Mouse (Mus musculus) liver, embryonic 14.5 days (tissue): ENCODE data around the gene Cldn10. TPM values are rescaled to one million over a fixed set of nuclear protein-coding genes. Genes with fewer than 3 reads are reported as not detected.

Source experiments
- ATAC-seq: fragments of 200-750 bp; cut with Nextera tagmentation; 2 replicates; pipeline ENCODE4 v1.8.0; 2017; ENCODE audit warnings: moderate number of reproducible peaks, mild to moderate bottlenecking, moderate library complexity; ENCODE audit not compliant: insufficient read depth
- DNase-seq, 3 experiments: peaks; one replicate each; pipeline ENCODE4 v3.0.0-alpha.2; 2012 to 2013; ENCODE audit warnings: low read depth in 3 of 3, low spot score in 3 of 3
- H3K27ac ChIP-seq: fragments of 300-500 bp; sonication (generic); 2 replicates; pipeline ENCODE4 v1.5.1; 2014; ENCODE audit warnings: moderate library complexity, mild to moderate bottlenecking, control low read depth, inconsistent platforms
- H3K27me3 ChIP-seq: fragments of 300-500 bp; sonication (generic); 2 replicates; pipeline ENCODE4 v1.6.1; 2014; ENCODE audit warnings: mild to moderate bottlenecking, low read length, moderate library complexity; ENCODE audit not compliant: control insufficient read depth, insufficient read depth
- H3K36me3 ChIP-seq: fragments of 300-500 bp; sonication (generic); replicated peaks from 2 replicates; pipeline ENCODE4 v1.6.1; 2014; ENCODE audit warnings: low read depth; ENCODE audit not compliant: control insufficient read depth, insufficient read depth
- H3K4me1 ChIP-seq, 2 experiments: fragments of 200-500 bp in 1 of 2; fragments of 300-500 bp in 1 of 2; sonication (generic) in 1 of 2; replicated peaks; 2 replicates each; pipeline ENCODE4 v1.6.1; 2012 to 2014; ENCODE audit warnings: antibody characterized with exemption in 1 of 2, inconsistent platforms in 1 of 2, low read length in 1 of 2; ENCODE audit not compliant: control insufficient read depth in 2 of 2, insufficient read depth in 2 of 2
- H3K4me2 ChIP-seq: fragments of 300-500 bp; sonication (generic); 2 replicates; pipeline ENCODE4 v1.6.1; 2014; ENCODE audit warnings: low read depth, mild to moderate bottlenecking, control low read depth, moderate library complexity
- H3K4me3 ChIP-seq, 2 experiments: fragments of 200-500 bp in 1 of 2; fragments of 300-500 bp in 1 of 2; sonication (generic) in 1 of 2; 2 replicates each; pipeline ENCODE4 v1.5.1; 2012 to 2014; ENCODE audit warnings: low read depth in 2 of 2, low read length in 2 of 2, mild to moderate bottlenecking in 2 of 2, control low read depth in 1 of 2, inconsistent platforms in 1 of 2, moderate library complexity in 1 of 2; ENCODE audit not compliant: insufficient read depth in 1 of 2
- H3K9ac ChIP-seq: fragments of 300-500 bp; sonication (generic); replicated peaks from 2 replicates; pipeline ENCODE4 v1.6.1; 2014; ENCODE audit warnings: mild to moderate bottlenecking, control low read depth, moderate library complexity
- H3K9me3 ChIP-seq: fragments of 300-500 bp; sonication (generic); 2 replicates; pipeline ENCODE4 v1.6.1; 2016; ENCODE audit warnings: low read length, mixed read lengths; ENCODE audit not compliant: control insufficient read depth
- CTCF ChIP-seq: IDR thresholded peaks from 2 replicates; pipeline ENCODE4 v1.5.1; 2016; ENCODE audit warnings: antibody characterized with exemption, low read depth, control low read depth
- EP300 ChIP-seq: IDR thresholded peaks from 2 replicates; pipeline ENCODE4 v1.6.1; 2016; ENCODE audit warnings: antibody characterized with exemption, low read depth
- WGBS: fragments of 180-500 bp; shearing (Covaris S2); extraction: QIAGEN DNeasy Blood & Tissue Kit; methylation state at CpG from one replicate; pipeline ENCODE4 v1.1.7; 2014; ENCODE audit not compliant: insufficient replicate concordance; 5-methylcytosine and 5-hydroxymethylcytosine counted together
- polyA plus RNA-seq, 2 experiments: library from polyadenylated mRNA; depleted of rRNA in 1 of 2; stranded (reverse) in 1 of 2; unstranded in 1 of 2; fragments of >200 nt; fragmentation: Nextera tagmentation in 1 of 2; extraction: Ambion mirVana in 1 of 2; gene quantifications; 2 replicates each; pipeline versions ENCODE4 v1.2.1 to v1.2.3; 2012 to 2014

Gene Cldn10
- polyA plus RNA-seq, 2 experiments = 0.06 to 0.51 TPM

- Histone ChIP-seq H3K4me1 (peaks cover 7 to 17% of the 10 kb centered on the region in 2 experiments), H3K9me3 (no peaks in the 10 kb centered on the region), H3K36me3 (no peaks in the 10 kb centered on the region), H3K27ac (no peak overlapping the region), H3K4me2 (peak overlapping the region; percentile 43), H3K4me3 (no peak overlapping the region), H3K27me3 (no peaks in the 10 kb centered on the region; the same call in 1 of the 2 replicates), H3K9ac (0 out of 2 replicates have a peak overlapping the region, but pooled peaks have one; percentile 12)
- WGBS = 33% methylated on average over 17 of the region's 17 CpGs
- peak; percentile 29 to 59 (median 50) for DNase-seq
- ATAC-seq = peak; percentile 69
- TF ChIP-seq EP300 (peak; percentile 62), CTCF (no peak)
These were observed 19.4 kb upstream of the Cldn10 start for GRCm38 (mm10) chr14:118768354-118768713.

- no peak for ATAC-seq
- WGBS = 78% methylated on average over 3 of the region's 3 CpGs
- Histone ChIP-seq H3K9ac (no peak overlapping the region), H3K36me3 (no peaks in the 10 kb centered on the region), H3K27me3 (no peaks in the 10 kb centered on the region; the same call in 1 of the 2 replicates), H3K9me3 (no peaks in the 10 kb centered on the region), H3K4me1 (peaks cover 0 to 2% of the 10 kb centered on the region in 2 experiments; a peak in 3 of 4 replicates), H3K4me3 (no peak overlapping the region), H3K4me2 (no peak overlapping the region), H3K27ac (no peak overlapping the region)
- TF ChIP-seq EP300 (no peak), CTCF (no peak)
- no peak for DNase-seq
These were observed 14.0 kb upstream of the Cldn10 start for GRCm38 (mm10) chr14:118773668-118774067.

GRCm38 (mm10) chr14:118774507-118775428, 12.9 kb upstream of the Cldn10 start:
- TF ChIP-seq CTCF = peak; percentile 86
- no peak for TF ChIP-seq EP300
- H3K36me3 ChIP-seq = no peaks in the 10 kb centered on the region
- ATAC-seq = peak; percentile 33
- no peak overlapping the region for H3K9ac ChIP-seq
- H3K4me2 ChIP-seq = no peak overlapping the region
- no peaks in the 10 kb centered on the region; the same call in 1 of the 2 replicates for H3K27me3 ChIP-seq
- no peaks in the 10 kb centered on the region for H3K4me1 ChIP-seq
- no peak for DNase-seq
- H3K4me3 ChIP-seq = no peak overlapping the region
- no peaks in the 10 kb centered on the region for H3K9me3 ChIP-seq
- WGBS = 58% methylated on average over 12 of the region's 12 CpGs
- no peak overlapping the region for H3K27ac ChIP-seq

- no peak for TF ChIP-seq EP300
- no peak for TF ChIP-seq CTCF
- no peak overlapping the region for H3K27ac ChIP-seq
- no peaks in the 10 kb centered on the region for H3K4me1 ChIP-seq
- no peaks in the 10 kb centered on the region for H3K36me3 ChIP-seq
- DNase-seq (no peak), ATAC-seq (peak; percentile 19)
- H3K9me3 ChIP-seq = no peaks in the 10 kb centered on the region
- H3K27me3 ChIP-seq = no peaks in the 10 kb centered on the region; the same call in 1 of the 2 replicates
- H3K9ac ChIP-seq = no peak overlapping the region
- 65% methylated on average over 1 of the region's 1 CpGs for WGBS
- H3K4me3 ChIP-seq = no peak overlapping the region
- no peak overlapping the region for H3K4me2 ChIP-seq
These were observed 12.2 kb upstream of the Cldn10 start for GRCm38 (mm10) chr14:118775554-118775953.

GRCm38 (mm10) chr14:118776372-118776771, 11.3 kb upstream of the Cldn10 start:
- no peaks in the 10 kb centered on the region for H3K9me3 ChIP-seq
- H3K27ac ChIP-seq = no peak overlapping the region
- no peak for TF ChIP-seq CTCF
- no peak for TF ChIP-seq EP300
- no peaks in the 10 kb centered on the region for H3K36me3 ChIP-seq
- H3K27me3 ChIP-seq = no peaks in the 10 kb centered on the region; the same call in 1 of the 2 replicates
- ATAC-seq = peak; percentile 21; the same call in 1 of the 2 replicates
- 71% methylated on average over 2 of the region's 2 CpGs for WGBS
- no peak overlapping the region for H3K4me3 ChIP-seq
- no peak overlapping the region for H3K9ac ChIP-seq
- H3K4me1 ChIP-seq = no peaks in the 10 kb centered on the region
- DNase-seq = no peak
- H3K4me2 ChIP-seq = no peak overlapping the region
